Mouse (Mus musculus) frontal cortex, adult (tissue): Measurements from ENCODE around the gene Rasgrp4.
"Not testable (repeated sequence)": the region's sequence is repeated elsewhere in the genome, so short reads cannot be mapped to it uniquely, and the experiment has no call there.

Experiments used
- ATAC-seq: cut with Nextera tagmentation; 2 replicates; pipeline ENCODE4 v1.9.2; 2017; ENCODE audit warnings: mild to moderate bottlenecking, moderate library complexity, mixed read lengths; ENCODE audit not compliant: low TSS enrichment

Gene Rasgrp4

GRCm38 (mm10) chr7:29134693-29135386 is at the start of gene Rasgrp4:
Gene Rasgrp4, plus strand, starts transcription at chr7:29134851.
- no peak for ATAC-seq

DNA sequence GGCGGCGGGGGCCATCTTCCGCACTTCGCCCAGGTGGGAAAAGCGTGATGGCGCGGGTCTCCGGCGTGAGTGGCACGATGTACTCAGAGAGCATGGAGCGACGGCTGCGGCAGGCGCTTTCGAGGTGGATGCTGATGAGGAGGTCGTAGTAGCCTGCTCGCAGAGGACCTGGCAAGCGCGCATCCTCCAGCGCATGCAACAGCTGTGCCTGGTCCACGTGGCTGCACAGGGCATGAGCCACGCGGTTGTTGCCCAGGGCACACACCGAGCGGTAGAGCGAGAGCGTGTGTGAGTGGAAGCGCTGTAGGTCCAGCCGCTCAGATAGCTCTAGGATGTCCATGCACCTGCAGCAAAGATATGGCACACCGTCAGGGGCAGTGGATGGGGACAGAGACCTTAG is 48.7 kb upstream of the Rasgrp4 start:
- no peak for ATAC-seq

DNA sequence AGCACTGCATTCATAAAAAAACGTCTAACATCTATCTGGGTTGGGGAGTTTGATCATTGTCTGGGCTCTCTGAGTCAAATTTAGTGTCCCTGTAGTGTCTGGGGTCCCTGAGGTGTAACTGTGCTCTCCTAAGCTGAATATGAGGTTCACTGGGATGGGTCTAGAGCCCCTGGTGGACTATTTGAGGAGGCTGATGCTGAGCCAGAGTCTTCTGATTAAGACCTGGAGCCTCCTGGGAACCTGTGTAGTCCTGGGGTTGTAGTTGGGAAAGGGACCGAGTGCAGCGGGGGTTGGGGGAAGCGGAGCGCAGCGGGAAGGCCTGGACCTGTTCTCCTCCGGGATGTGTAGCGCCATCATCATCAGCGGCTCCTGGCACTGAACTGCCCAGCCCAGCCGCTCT is 47.7 kb upstream of the Rasgrp4 start:
- no peak for ATAC-seq

- peak; percentile 98 for ATAC-seq
Observed at GRCm38 (mm10) chr7:29088817-29089216, 45.8 kb upstream of the Rasgrp4 start.

- ATAC-seq, result no peak
Observed at GRCm38 (mm10) chr7:29097131-29097530, 37.5 kb upstream of the Rasgrp4 start.

- ATAC-seq, result no peak
Observed at GRCm38 (mm10) chr7:29101286-29102017, 33.2 kb upstream of the Rasgrp4 start.

- no peak for ATAC-seq
Observed at GRCm38 (mm10) chr7:29108992-29109955, 25.4 kb upstream of the Rasgrp4 start.

DNA sequence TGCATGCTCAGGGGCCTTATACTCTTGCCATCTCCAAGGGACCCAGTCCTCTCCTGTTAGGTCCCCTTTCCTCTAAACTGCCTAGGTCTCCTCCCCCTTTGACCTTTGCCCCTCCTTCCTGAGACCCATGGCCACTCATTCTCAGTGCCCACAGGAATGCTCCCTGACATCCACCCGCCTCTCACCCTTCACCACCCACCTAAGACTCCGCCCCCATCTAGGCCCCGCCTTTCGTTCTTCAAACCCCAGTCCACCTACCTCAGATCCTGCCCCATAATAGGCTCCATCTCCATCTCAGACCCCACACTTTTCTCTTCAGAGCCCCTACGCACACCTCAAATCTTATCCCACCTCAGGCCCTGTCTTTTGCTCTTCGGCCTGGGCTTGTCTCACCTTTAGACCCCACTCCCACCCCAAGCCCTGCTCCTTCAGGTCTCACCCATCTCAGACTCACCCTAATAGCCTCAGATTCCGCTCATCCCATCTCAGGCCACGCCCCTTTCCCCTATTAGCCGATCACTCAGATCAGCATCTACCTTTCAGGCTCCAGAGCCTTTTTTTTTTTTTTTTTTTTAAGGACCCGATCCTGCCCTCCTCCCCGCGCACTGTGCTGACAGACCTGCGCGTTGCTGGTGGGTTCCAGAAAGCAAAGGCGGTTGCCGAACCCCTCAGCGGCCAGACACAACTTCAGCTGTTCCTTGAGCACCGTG is 16.4 kb upstream of the Rasgrp4 start:
- ATAC-seq, result no peak

DNA sequence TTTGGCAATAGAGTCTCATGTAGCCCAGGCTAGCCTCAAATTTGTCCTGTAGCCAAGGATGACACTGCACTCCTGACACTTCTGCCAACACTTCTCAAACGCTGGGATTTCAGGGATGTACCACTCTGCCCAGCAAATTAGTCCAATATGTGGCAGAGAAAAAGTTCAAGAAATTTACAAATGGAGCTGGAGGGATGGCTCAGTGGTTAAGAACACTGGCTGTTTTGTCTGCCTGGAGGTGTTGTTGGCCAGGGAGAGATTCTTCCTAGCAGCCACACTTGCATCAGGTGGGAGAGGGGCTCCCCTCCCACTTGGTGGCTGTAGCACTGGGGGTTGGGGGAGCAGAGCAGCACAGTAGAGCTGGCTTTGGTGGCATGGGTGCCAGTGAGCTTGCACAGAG is 15.1 kb upstream of the Rasgrp4 start:
- ATAC-seq, result no peak

DNA sequence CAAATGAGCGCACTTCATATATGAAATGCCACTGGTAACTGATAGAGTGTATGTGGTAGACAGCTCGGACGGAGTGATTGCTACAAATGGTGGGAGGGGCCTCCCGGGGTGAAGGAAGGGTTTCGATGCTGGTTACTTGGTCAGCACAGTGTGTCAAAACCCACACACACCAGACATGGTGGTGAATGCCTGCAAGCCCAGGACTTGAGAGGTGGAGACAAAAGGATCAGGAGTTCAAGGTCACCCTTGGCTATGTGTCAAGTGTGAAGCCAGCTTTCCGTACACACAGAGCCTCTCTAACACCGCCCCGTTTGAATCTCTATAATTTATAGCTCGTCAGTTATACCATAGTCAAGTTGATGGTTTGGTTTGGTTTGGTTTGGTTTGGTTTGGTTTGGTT is 11.8 kb upstream of the Rasgrp4 start:
- no peak for ATAC-seq

DNA sequence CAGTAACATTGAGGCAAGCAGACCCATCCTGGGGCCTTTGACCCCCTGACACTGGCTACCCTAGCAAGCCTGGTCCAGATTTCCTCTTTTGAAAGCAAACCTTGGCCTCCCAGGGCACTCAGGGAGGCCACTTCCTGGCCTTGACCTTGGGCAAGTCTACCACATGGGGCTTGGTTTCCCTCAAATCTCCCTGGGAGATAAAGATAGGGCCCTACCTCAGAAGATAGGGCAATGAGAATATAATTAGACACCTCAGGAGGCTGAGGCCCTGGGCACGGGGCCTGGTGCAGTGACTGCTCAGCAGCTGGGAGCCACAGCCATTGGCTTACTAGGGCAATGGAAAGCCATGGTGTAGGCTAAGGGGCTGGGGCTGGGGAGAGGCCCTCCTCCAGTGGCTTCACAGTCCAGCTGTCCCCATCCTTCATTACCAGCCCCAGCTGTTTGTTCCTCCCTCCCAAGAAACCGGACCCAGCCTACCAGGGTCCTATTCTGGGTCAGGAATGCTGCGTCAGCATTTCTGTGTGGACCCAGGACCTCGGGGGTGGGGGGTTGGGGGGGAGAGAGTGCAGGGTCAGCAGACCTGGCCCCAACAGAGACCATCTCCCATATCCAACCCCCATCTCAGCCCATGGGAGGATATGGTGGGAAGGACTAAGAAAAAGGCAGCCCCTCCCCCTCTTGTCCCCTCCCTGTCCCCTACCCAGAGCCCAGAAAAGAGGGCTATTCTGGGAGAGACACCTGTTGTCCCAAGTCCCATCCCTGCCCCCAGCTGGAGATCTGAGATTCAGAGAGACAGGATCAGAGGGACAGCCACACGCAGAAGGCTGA is 10.9 kb upstream of the Rasgrp4 start:
- no peak for ATAC-seq

GRCm38 (mm10) chr7:29124970-29125369 is 9.7 kb upstream of the Rasgrp4 start, which contains the start of gene Ryr1:
Gene Ryr1, minus strand, starts transcription at chr7:29125179.
- ATAC-seq, result no peak

DNA sequence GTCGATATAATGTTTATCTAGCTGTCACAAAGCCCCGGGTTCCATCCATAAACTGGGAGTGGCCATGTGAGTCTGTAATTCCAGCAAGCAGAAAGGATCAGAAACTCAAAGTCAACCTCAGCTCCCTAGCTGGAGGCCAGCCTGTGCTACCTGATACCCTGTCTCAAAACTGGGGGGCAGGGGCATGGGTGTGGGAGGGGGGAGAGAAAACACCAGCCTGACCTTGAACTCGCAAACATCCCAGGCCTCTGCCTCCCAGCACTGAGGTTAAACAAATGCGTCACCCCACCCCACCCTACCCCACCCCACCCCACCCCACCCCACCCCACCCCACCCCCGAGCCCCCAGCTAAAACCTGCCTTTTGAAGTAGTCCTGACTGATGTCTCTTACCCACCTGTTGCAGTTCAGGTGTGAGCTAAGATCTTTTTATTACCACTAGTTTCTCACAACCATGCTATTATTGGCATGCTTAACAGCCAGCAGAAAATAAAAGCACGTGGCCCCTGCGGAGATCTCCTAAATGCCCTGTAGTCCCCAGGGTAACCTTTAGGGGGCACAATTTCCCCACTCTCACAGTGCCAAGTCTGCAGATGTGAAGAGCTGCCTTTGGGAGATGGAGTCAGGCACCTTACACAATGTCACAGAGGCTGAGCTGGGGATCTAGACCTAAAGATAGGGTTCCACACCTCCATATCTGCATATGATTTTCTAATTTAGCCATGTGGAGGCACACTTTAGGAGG is 8.3 kb upstream of the Rasgrp4 start:
- no peak for ATAC-seq

DNA sequence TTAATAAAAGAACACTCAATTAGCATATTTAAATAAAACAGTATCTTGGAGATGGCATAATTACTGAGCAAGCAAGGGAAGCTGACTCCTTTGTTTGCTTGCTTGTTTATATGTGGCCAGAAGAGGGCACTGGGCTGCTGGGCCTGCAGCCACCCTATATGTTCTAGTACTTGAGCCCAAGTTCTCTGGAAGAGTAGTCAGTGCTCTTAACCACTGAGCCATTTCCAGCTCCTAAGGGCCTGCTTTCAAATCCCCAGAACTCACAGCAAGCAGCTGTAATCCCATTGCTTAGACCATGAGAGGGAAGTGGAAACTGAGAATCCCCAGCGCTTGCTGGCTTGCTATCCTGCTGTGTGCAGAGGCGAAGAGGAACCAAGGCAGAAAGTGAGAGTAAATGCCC is 5.9 kb upstream of the Rasgrp4 start:
- no peak for ATAC-seq

GRCm38 (mm10) chr7:29134230-29134629 is 421 bp upstream of the Rasgrp4 start:
- ATAC-seq, result no peak

- ATAC-seq, result no peak
Observed at GRCm38 (mm10) chr7:29137429-29137828, 2.8 kb downstream of the Rasgrp4 start.

DNA sequence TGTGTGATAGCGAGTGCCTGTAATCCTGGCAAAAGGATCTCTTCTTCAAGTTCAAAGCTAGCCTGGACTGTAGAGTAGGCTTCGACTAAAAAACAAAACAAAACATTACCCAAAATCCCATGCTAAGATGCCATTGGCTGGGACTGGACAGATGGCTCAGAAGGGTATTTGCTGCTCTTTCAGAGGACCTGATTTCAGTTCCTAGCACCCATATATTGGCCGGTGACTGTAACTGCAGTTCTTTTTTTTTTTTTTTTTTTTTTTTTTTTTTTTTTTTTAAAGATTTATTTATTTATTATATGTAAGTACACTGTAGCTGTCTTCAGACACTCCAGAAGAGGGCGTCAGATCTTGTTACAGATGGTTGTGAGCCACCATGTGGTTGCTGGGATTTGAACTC is 4.6 kb downstream of the Rasgrp4 start:
- ATAC-seq, result not testable (repeated sequence)

GRCm38 (mm10) chr7:29141416-29141815 is 6.8 kb downstream of the Rasgrp4 start:
- ATAC-seq, result no peak

- ATAC-seq, result no peak
Observed at GRCm38 (mm10) chr7:29144006-29144405, 9.4 kb downstream of the Rasgrp4 start.
